Mouse (Mus musculus) ES-Bruce4 (cell line): ENCODE results near the gene A930017K11Rik. TPM values are rescaled to one million over a fixed set of nuclear protein-coding genes. Genes with fewer than 3 reads are reported as not detected.

Experiments used
- H3K27ac ChIP-seq: 2 replicates; pipeline ENCODE4 v1.5.1; 2012; ENCODE audit warnings: low read length, inconsistent platforms; ENCODE audit not compliant: insufficient read depth
- H3K27me3 ChIP-seq: 2 replicates; pipeline ENCODE4 v1.6.1; 2012; ENCODE audit warnings: mild to moderate bottlenecking, low read length, inconsistent platforms; ENCODE audit not compliant: control insufficient read depth, poor library complexity, insufficient read depth, severe bottlenecking
- H3K36me3 ChIP-seq: 2 replicates; pipeline ENCODE4 v1.6.1; 2012; ENCODE audit warnings: inconsistent platforms, mild to moderate bottlenecking, low read length, moderate library complexity; ENCODE audit not compliant: control insufficient read depth, poor library complexity, insufficient read depth, severe bottlenecking
- H3K4me1 ChIP-seq: one replicate; pipeline ENCODE4 v1.8.1; 2011; ENCODE audit warnings: low read length; ENCODE audit not compliant: control insufficient read depth, insufficient read depth
- H3K4me3 ChIP-seq: 2 replicates; pipeline ENCODE4 v1.5.1; 2011; ENCODE audit warnings: low read depth, mild to moderate bottlenecking, low read length
- H3K9ac ChIP-seq: 2 replicates; pipeline ENCODE4 v1.6.1; 2012; ENCODE audit warnings: low read depth, mild to moderate bottlenecking, inconsistent platforms; ENCODE audit not compliant: poor library complexity, severe bottlenecking
- H3K9me3 ChIP-seq: replicated peaks from 2 replicates; pipeline ENCODE4 v1.6.1; 2012; ENCODE audit warnings: mild to moderate bottlenecking, low read length, inconsistent platforms; ENCODE audit not compliant: control insufficient read depth, poor library complexity, insufficient read depth, severe bottlenecking
- CTCF ChIP-seq: IDR thresholded peaks from one replicate; pipeline ENCODE4 v1.8.1; 2011; ENCODE audit warnings: low read depth, low read length
- EP300 ChIP-seq: IDR thresholded peaks from 2 replicates; pipeline ENCODE4 v1.6.1; 2011; ENCODE audit warnings: low read depth, low read length; ENCODE audit not compliant: insufficient read depth
- POLR2A ChIP-seq: IDR thresholded peaks from one replicate; pipeline ENCODE4 v1.8.1; 2011; ENCODE audit warnings: low read length; ENCODE audit not compliant: insufficient read depth
- polyA plus RNA-seq: library from polyadenylated mRNA; stranded (reverse); fragments of >200 nt; gene quantifications from 2 replicates; pipeline ENCODE4 v1.2.4, GENCODE M21; 2011; ENCODE audit warnings: low read depth; ENCODE audit not compliant: missing spikeins, insufficient read depth, insufficient read length

A930017K11Rik gene
- polyA plus RNA-seq, 1 experiment = not detected

DNA sequence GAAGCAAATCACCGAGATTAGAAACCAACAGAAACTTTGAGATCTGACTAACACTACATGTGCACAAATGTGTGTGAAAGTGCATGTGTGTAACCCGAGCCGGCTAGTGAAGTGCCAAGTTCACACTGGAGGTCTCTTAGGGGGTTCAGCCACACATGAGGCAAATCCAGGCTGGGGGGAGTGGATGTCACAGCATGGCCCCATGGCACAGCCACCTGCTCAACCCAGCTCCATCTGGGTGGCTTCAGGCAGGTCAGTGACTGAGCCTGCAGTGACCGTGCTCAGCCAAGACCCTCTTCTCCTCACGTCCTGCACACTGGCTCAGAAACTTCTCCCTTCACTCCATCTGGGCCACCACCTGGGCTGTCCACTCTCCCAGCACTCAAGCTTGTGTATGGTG lies 2.4 kb downstream of the A930017K11Rik start:
- Histone ChIP-seq H3K27me3 (no peaks in the 10 kb centered on the region), H3K9ac (no peak overlapping the region), H3K4me1 (no peaks in the 10 kb centered on the region), H3K27ac (no peak overlapping the region), H3K36me3 (no peaks in the 10 kb centered on the region), H3K9me3 (no peaks in the 10 kb centered on the region), H3K4me3 (no peak overlapping the region)
- no peak for TF ChIP-seq CTCF
- no peak for TF ChIP-seq EP300
- TF ChIP-seq POLR2A = no peak

DNA sequence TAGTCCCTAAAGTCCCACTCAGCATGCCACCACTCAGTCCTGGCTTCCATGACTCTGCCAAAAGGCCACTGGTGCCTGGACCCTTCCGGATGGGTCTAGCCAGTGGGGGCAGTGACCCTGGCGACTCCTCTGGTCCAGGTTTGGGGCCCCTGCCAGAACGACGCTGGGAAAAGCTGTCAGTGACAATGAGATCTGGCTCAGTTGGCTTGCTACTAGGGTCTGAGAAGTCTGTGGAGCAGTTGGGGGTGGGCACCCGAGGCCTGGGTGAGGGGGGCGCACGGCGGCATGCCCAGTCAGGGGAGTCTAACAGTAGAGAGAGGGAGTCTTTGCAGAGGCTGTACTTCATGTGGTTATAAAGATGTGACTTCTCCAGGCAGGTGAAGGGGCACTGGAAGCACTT lies 4.3 kb downstream of the A930017K11Rik start:
- H3K27me3 ChIP-seq = no peaks in the 10 kb centered on the region
- no peaks in the 10 kb centered on the region for H3K4me1 ChIP-seq
- H3K4me3 ChIP-seq = no peak overlapping the region
- no peak overlapping the region for H3K9ac ChIP-seq
- no peaks in the 10 kb centered on the region for H3K36me3 ChIP-seq
- H3K9me3 ChIP-seq = no peaks in the 10 kb centered on the region
- TF ChIP-seq EP300 (no peak), POLR2A (no peak), CTCF (no peak)
- no peak overlapping the region for H3K27ac ChIP-seq

DNA sequence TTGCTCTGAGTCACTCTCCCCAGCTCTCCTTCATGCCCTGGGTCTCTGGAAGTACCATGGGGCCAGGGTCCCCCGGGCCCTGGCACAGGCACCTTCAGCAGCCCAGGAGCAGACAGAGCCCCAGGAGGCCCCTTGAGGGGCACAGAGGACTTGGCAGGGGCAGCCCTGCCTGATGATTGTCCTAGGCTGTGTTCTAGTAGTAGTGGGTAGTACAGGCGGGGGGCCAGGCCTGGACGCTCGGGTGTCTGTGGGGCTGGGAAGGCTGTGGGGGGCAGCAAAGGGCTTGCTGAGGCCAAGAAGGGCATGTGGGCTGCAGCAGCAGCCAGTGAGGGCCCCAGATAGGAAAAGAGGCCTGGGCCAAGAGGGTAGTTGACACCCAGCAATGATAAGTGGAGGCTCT lies 4.8 kb downstream of the A930017K11Rik start:
- Histone ChIP-seq H3K27ac (no peak overlapping the region), H3K36me3 (no peaks in the 10 kb centered on the region), H3K4me1 (no peaks in the 10 kb centered on the region), H3K4me3 (no peak overlapping the region), H3K9ac (no peak overlapping the region), H3K27me3 (no peaks in the 10 kb centered on the region), H3K9me3 (no peaks in the 10 kb centered on the region)
- TF ChIP-seq POLR2A (no peak), EP300 (no peak), CTCF (no peak)

DNA sequence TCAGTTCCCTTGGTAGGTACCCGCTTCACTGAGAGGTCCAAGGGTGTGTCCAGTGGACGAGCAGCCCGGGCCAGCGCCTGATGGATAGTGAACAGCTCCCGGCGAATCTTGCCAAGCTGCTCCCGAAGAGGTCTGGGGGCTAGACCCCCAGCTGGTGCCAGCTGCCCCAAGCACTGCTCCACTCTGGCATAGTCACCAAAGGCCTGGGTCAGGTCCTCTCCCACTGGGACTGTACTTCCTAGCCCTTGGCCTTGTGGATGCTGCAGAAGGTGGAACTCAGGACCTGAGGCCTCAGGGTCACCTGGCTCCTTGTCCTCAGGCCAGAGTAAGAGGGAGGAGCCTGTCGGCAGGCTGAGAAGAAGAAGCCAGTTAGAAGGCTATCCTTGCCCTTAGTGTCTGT lies 5.5 kb downstream of the A930017K11Rik start:
- Histone ChIP-seq H3K36me3 (no peaks in the 10 kb centered on the region), H3K4me3 (no peak overlapping the region)

DNA sequence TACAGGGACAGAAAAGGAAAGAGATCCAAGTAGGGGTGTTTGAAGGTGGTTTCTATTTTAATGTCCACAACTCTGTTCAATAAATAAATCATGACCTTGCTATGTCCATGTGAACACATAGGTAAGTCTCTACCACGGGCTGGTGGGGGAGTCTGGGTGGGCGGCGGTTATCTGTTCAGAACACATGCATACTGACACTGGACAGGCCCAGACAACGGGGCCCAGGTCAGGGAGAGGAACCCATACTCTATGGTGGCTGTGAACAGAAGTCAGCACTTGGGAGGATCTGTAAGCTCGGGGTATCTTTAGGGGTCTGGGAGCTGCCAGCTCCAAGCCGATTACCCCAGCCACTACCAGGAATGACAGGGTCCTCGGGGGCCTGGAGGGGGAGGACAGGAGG lies 6.0 kb downstream of the A930017K11Rik start:
- TF ChIP-seq CTCF (no peak), POLR2A (no peak), EP300 (no peak)
- Histone ChIP-seq H3K27ac (no peak overlapping the region), H3K9me3 (no peaks in the 10 kb centered on the region), H3K4me1 (no peaks in the 10 kb centered on the region), H3K9ac (no peak overlapping the region), H3K27me3 (no peaks in the 10 kb centered on the region), H3K36me3 (no peaks in the 10 kb centered on the region), H3K4me3 (no peak overlapping the region)

More for the DNA sequence above, 5.5 kb downstream of the A930017K11Rik start:
- Histone ChIP-seq H3K27me3 (no peaks in the 10 kb centered on the region), H3K4me1 (no peaks in the 10 kb centered on the region), H3K27ac (no peak overlapping the region), H3K9ac (no peak overlapping the region), H3K9me3 (no peaks in the 10 kb centered on the region)
- TF ChIP-seq POLR2A (no peak), CTCF (no peak), EP300 (no peak)

DNA sequence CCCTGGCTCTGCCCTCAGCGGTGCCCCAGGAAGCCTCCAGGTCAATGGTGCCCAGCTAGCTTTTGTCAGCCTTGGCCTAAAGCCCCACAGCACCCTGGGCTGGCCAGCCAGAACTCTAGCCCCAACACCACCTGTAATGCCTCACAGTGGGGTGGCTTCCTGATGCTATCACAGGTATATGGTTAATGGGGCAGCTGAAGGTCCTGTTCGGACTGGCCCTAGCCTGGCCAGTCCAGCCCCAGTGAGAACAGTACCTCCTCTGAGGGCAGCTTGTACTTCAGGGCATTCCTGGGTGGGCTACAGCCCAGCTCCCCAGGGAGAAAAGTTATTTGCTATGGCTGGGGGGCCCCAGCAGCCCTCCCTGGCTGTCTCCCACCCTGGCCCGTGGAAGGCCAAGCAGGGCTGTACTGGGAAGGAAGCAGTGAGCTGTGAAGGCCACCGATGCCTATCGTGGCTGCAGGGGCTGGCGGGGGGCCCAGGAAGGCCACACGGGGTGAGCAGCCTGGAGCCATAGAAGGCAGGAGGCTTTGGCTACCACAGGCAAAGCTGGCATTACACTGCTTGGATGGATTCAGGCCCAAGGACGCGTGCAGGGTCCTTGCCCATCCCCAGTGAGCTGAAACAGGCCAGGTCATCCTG lies 6.7 kb downstream of the A930017K11Rik start:
- Histone ChIP-seq H3K27ac (no peak overlapping the region), H3K36me3 (no peaks in the 10 kb centered on the region), H3K27me3 (no peaks in the 10 kb centered on the region), H3K9ac (no peak overlapping the region), H3K4me3 (no peak overlapping the region), H3K4me1 (no peaks in the 10 kb centered on the region), H3K9me3 (no peaks in the 10 kb centered on the region)
- TF ChIP-seq POLR2A (no peak), EP300 (no peak), CTCF (no peak)
